Mouse (Mus musculus) stomach, postnatal 0 days (tissue): ENCODE results near the gene Nap1l5.

Experiments
- CTCF ChIP-seq: IDR thresholded peaks from 2 replicates; pipeline ENCODE4 v1.5.1; 2016; ENCODE audit warnings: antibody characterized with exemption, low read depth, mild to moderate bottlenecking, moderate library complexity
- EP300 ChIP-seq: optimal IDR thresholded peaks from 2 replicates; pipeline ENCODE3; 2016; ENCODE audit warnings: antibody characterized with exemption

- no peak for TF ChIP-seq CTCF
- no peak for TF ChIP-seq EP300
Measured at GRCm38 (mm10) chr6:58946246-58946645, 39.4 kb upstream of the Nap1l5 start.
